Mouse (Mus musculus) E14TG2a.4 (cell line): ENCODE measurements at regions not wholly inside any gene's neighbourhood (a gene's known extent, or its start where the extent isn't known, plus 50 kb on each side); places are given as distances from the start of the nearest gene placed in this dataset.

Source experiments
- H3K27me3 ChIP-seq: 2 replicates; pipeline ENCODE4 v1.6.1; 2014; ENCODE audit warnings: low read length, control low read depth; ENCODE audit not compliant: insufficient read depth
- H3K36me3 ChIP-seq: 2 replicates; pipeline ENCODE4 v1.6.1; 2014; ENCODE audit warnings: low read length, control low read depth; ENCODE audit not compliant: insufficient read depth
- H3K4me1 ChIP-seq: replicated peaks from 2 replicates; pipeline ENCODE4 v1.6.1; 2014; ENCODE audit warnings: low read depth, low read length, control low read depth
- H3K4me3 ChIP-seq: replicated peaks from 2 replicates; pipeline ENCODE4 v1.5.1; 2014; ENCODE audit warnings: mild to moderate bottlenecking, low read length
- H3K9me3 ChIP-seq: 2 replicates; pipeline ENCODE4 v1.6.1; 2014; ENCODE audit warnings: low read length, control low read depth
- CTCF ChIP-seq: conservative IDR thresholded peaks from 2 replicates; pipeline ENCODE4 v1.5.1; 2014; ENCODE audit warnings: low read length
- NANOG ChIP-seq: IDR thresholded peaks from 2 replicates; pipeline ENCODE4 v1.6.1; 2014; ENCODE audit warnings: borderline replicate concordance, low read length, mixed read lengths
- POU5F1 ChIP-seq: IDR thresholded peaks from 2 replicates; pipeline ENCODE4 v1.6.1; 2014; ENCODE audit warnings: low read length, borderline replicate concordance

DNA sequence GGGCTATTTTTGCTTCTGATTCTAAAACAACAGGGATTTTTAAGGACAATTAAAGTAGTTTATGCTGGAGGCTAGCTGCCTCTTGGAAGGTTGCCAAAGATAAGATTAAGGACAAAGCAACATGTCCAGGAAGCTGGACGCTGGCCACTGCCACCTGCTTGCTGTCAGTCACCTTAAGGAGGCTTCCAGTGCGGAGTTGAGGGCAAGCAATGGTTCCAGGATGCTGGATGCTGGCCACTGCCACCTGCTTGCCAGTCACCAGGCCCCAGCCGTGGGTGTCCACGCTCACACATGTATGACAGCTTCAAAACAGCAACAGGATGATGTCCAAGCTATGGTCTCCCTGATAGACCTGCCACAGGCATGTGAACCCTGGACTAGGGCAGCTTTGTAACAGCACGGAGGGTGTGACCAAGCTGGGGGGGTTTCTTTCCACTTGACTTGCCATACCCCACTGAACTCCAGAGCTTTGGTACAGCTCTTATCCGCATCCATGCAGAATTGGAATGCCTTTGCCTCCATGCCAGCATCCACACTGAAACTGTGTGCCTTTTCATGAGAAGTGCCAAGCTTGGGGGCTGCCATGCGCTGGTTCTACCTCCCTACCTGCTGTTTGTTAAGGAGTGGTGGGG lies 174.6 kb downstream of the Glrx3 start:
- TF ChIP-seq NANOG (no peak), CTCF (no peak), POU5F1 (no peak)
- no peaks in the 10 kb centered on the region for H3K4me1 ChIP-seq
- H3K9me3 ChIP-seq: peaks cover 4% of the 10 kb centered on the region; the same call in 1 of the 2 replicates
- no peaks in the 10 kb centered on the region for H3K27me3 ChIP-seq
- no peaks in the 10 kb centered on the region for H3K36me3 ChIP-seq
- H3K4me3 ChIP-seq: no peak overlapping the region

DNA sequence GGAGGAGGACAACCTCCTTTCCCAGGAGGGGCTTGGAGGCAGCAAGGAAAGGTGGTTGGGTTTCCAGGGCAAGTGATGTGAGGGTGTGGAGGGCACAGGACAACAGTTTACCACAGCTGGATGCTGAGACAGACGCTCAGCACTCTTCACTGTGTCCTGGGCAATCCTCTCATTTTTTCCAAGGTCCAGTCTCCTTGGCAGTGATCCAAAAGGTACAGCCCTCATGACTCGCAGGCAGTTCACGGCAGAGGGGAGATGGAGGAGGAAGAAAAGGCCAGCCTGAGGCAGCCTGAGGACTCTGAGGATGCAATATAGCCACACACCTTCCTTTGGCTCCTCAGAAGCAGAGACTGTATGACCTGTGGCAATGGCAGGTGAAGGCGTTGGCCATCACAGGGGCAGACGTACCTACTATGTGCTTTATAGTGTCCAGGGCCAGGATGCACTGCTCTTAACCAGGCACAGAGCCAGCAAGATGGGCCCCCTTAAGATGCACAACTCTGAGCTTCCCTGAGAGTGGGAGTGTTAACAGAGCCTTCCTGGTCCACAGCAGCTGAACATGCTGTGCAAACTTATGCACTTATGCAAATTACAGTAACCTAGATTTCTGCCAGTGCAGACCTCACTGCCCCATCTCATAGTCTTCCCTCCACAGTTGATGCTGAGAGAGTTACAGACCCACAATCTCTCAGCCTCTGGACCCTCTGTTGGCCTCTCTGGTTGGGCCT lies 181.2 kb downstream of the Glrx3 start:
- H3K4me3 ChIP-seq: no peak overlapping the region

DNA sequence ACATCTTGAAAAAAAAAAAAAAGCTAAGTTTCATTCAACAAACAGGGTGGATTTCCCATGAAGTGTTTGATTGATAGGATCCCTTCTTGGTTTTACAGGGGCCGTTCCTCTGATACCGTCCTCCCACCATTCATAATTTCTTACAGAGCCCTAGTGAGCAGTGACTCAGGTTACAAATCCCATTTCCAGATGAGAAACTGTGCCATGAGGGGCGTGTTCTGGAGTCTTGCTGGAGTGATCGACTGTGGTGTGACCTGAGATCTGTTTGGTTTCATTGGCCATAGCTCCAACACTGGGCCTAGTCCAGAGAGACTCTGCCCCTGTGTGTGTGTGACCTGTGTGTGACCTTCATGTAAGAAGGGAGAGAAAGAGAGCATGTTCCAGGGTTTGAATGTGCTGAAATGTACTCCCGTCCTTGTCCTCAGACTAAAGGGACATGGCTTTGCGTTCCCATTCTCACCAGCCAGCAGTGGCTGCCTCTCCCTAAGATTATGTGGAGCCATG lies 181.9 kb downstream of the Glrx3 start:
- TF ChIP-seq CTCF: no peak
- Histone ChIP-seq H3K27me3 (no peaks in the 10 kb centered on the region), H3K4me1 (no peaks in the 10 kb centered on the region)

More for the DNA sequence above, 181.2 kb downstream of the Glrx3 start:
- H3K9me3 ChIP-seq: peaks cover 4% of the 10 kb centered on the region; the same call in 1 of the 2 replicates
- no peaks in the 10 kb centered on the region for H3K27me3 ChIP-seq
- no peaks in the 10 kb centered on the region for H3K4me1 ChIP-seq
- TF ChIP-seq CTCF: no peak
- TF ChIP-seq POU5F1: no peak
- no peak for TF ChIP-seq NANOG
- H3K36me3 ChIP-seq: no peaks in the 10 kb centered on the region

DNA sequence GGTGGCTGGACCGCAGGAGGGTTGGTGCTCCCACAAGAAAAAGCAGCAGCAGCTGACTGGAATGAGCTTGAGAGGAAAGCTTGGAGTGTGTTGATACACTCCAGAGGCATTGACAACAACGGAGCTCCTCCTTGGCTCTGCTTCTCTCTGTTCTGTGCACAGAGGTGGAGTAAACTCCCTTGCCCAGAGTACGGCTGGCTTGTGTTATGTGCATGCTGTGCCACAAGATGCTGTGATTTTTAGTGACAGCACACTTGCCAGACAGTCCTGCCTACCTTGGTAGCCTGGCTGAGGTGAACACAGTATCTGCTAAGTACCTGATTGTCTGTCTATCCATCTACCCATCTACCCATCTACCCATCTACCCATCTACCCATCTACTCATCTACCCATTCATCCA lies 190.9 kb downstream of the Glrx3 start:
- no peak for TF ChIP-seq CTCF
- TF ChIP-seq NANOG: no peak
- TF ChIP-seq POU5F1: no peak
- H3K36me3 ChIP-seq: no peaks in the 10 kb centered on the region
- H3K9me3 ChIP-seq: no peaks in the 10 kb centered on the region
- no peaks in the 10 kb centered on the region for H3K4me1 ChIP-seq
- H3K4me3 ChIP-seq: no peak overlapping the region
- H3K27me3 ChIP-seq: no peaks in the 10 kb centered on the region

More for the DNA sequence above, 181.9 kb downstream of the Glrx3 start:
- no peak overlapping the region for H3K4me3 ChIP-seq
- peaks cover 4% of the 10 kb centered on the region; the same call in 1 of the 2 replicates for H3K9me3 ChIP-seq
- no peaks in the 10 kb centered on the region for H3K36me3 ChIP-seq

DNA sequence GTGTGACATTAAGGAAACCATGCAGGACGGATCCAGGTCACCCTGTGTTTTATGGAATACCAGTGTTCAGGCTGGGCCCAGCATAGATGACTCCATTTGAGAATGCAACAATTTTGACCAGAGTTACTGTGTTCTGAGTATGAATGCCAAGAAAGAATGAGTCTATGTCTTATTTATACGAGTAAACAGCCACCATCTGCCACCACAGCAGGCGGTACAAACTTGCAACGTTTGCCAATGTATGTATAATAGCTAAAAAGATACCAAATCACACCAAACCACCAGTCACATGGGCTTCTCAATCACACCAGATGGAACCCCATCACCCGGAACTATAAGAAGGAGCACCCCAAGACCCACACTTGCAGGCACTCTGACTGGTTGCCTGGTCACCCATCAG lies 192.1 kb downstream of the Glrx3 start:
- Histone ChIP-seq H3K27me3 (no peaks in the 10 kb centered on the region), H3K4me3 (no peak overlapping the region), H3K4me1 (no peaks in the 10 kb centered on the region), H3K36me3 (no peaks in the 10 kb centered on the region), H3K9me3 (no peaks in the 10 kb centered on the region)
- no peak for TF ChIP-seq NANOG
- TF ChIP-seq POU5F1: no peak
- TF ChIP-seq CTCF: no peak

DNA sequence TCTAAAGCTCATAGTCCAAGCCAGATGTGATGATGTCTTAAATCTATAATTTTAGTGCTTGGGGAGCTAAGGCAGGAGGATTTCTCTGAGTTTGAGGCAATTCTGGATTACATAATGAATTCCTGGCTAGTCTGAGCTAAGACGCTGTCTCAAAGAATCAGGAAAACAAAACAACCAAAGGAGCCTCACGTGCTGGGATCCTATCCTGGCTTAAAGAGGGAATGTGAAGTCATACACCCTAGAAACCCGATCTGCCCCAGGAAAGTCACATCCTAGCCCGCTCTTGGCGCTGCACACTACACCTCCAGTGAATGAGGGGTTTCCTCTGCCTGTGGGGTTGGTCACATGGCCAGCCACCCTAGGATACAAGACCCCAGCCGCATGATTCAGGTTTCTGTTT lies 211.2 kb downstream of the Glrx3 start:
- TF ChIP-seq CTCF (no peak), POU5F1 (no peak), NANOG (no peak)
- no peak overlapping the region for H3K4me3 ChIP-seq
- no peaks in the 10 kb centered on the region for H3K27me3 ChIP-seq
- peaks cover 20% of the 10 kb centered on the region for H3K9me3 ChIP-seq
- H3K36me3 ChIP-seq: no peaks in the 10 kb centered on the region
- H3K4me1 ChIP-seq: no peaks in the 10 kb centered on the region

DNA sequence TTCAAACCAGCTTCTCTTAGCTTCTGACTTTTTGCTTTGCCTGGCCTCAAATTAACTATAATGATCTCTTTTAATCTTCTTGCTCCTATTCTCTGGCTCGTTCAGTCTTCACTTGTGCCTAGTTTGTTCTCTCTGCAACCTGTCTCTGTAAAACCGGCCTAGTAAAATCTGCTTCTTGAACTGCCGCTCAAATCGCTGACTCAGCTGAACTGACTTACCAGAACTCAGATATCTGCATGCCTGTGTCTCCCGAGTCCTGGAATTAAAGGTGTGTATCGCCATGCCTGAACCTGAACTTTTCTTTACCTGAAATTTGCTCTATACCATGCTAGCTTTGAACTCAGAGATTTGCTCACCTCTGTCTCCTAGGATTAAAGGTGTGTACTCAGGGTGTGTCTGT lies 212.2 kb downstream of the Glrx3 start:
- no peak overlapping the region for H3K4me3 ChIP-seq
- no peak for TF ChIP-seq CTCF
- no peak for TF ChIP-seq NANOG
- TF ChIP-seq POU5F1: no peak
- H3K27me3 ChIP-seq: no peaks in the 10 kb centered on the region
- no peaks in the 10 kb centered on the region for H3K4me1 ChIP-seq
- peaks cover 20% of the 10 kb centered on the region for H3K9me3 ChIP-seq
- no peaks in the 10 kb centered on the region for H3K36me3 ChIP-seq

DNA sequence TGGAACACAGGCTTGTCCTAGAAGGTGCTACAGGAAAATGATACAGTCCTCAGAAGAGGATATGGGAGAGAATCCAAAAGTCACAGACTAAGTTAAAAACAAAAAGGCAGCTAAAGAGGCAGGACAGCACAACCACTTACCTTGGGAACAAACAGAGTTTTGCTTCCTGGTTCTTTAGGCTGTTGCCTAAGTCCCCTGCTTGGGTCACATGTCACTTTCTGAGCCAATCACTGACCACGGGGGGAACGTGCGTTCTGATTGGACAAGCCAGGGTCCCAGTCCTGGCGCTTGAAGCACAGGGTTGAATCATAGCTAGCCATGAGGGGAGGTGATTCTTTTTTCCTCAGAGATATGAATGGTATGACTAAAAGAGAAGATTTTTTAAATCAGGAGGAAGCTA lies 216.4 kb downstream of the Glrx3 start:
- Histone ChIP-seq H3K9me3 (peaks cover under 1% of the 10 kb centered on the region), H3K27me3 (no peaks in the 10 kb centered on the region), H3K4me3 (no peak overlapping the region), H3K36me3 (no peaks in the 10 kb centered on the region), H3K4me1 (no peaks in the 10 kb centered on the region)
- TF ChIP-seq CTCF (no peak), POU5F1 (no peak), NANOG (no peak)

DNA sequence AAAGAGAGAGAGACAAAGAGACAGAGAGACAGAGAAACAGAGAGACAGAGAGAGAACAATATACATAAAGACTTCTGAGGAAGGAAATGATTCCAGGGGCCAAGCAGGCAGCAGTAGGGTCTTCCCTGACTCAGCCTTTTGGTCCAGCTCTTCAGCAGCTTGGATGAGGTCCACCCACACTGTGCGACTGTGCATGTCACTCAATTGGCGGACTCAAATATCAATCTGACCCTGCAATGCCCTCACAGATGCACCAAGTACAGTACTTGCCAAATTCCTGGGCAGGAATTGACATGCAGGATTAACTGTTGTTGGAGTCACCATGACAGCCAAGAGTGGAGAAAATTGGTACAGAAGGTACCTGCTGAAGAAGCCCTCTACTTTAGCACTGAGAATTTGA lies 229.8 kb downstream of the Glrx3 start:
- no peaks in the 10 kb centered on the region for H3K27me3 ChIP-seq
- H3K36me3 ChIP-seq: no peaks in the 10 kb centered on the region
- TF ChIP-seq NANOG: no peak
- TF ChIP-seq POU5F1: no peak
- no peak for TF ChIP-seq CTCF
- H3K4me3 ChIP-seq: no peak overlapping the region
- H3K4me1 ChIP-seq: no peaks in the 10 kb centered on the region
- peaks cover 32% of the 10 kb centered on the region for H3K9me3 ChIP-seq
